Mouse (Mus musculus) gonadal fat pad, adult 2 months (tissue): Measurements from ENCODE around the gene Pkd1l3. TPM values are rescaled to one million over a fixed set of nuclear protein-coding genes. Genes with fewer than 3 reads are reported as not detected.

Experiments used
- DNase-seq: peaks from one replicate; pipeline ENCODE4 v3.0.0-alpha.2; 2012; ENCODE audit warnings: low read depth
- polyA plus RNA-seq: library from polyadenylated mRNA; depleted of rRNA; stranded (reverse); fragments of >200 nt; gene quantifications from 2 replicates; pipeline ENCODE4 v1.2.3, GENCODE M21; 2012; rRNA removed

Pkd1l3 gene
- 0.26 and 0.85 TPM in 2 replicates for polyA plus RNA-seq

DNA sequence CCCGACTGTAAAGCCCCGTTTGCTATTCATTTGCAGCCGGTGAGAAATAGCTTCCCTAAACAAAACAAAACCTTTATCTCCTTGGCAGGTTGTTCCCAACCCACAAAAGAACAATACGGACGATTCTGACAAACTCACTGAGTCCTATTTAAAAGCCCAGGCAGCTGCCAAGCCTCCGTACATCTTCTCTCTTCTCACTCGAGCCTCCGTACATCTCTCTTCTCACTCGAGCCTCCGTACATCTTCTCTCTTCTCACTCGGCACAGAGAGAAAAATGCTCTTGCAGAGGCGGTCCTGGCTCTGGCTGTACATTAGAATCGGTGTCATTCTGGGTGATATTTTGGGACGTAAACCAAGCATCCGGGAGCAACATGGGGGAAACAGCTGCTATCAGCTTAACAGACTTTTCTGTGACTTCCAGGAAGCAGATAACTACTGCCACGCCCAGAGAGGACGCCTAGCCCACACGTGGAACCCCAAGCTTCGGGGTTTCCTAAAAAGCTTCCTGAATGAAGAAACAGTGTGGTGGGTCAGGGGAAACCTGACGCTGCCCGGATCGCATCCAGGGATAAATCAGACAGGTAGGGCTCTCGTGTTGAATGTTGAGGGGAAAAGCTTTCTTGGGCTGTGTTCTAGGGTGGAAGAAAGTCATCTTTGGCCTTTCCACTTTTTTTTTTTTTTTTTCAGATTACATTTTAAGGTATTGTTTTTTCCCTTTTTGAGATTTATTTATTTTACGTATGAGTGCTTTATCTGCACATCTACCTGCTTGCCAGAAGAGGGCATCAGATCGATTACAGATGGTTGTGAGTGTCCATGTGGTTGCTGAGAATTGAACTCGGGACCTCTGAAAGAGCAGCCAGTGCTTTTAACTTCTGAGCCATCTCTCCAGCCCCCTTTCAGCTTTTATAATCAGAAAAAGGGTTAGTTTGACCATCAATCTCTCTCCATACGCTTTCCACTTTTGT is at the start of gene Pkd1l3:
TSS of gene Pkd1l3 (plus strand) at position 275 of the 968 bp plus-strand sequence.
- DNase-seq, result no peak

DNA sequence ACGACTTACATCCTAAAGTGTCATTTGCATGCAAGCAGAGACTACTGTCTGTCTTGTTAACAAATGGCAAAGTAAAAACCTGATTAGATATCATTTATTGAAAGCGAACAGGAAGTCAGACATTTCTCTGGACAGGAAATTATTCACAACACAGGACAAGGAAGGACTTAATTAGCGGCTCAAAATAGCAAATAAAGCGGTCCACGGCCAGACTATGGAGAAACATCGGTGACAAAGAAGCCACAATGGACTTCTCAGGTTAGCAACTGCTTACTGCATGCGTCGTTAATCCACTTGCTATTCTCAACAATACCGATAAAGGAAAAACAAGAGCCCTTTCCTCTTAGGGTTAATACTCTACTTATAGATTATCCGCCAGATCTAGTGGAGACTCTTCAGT is 49.6 kb upstream of the Pkd1l3 start:
- no peak for DNase-seq

DNA sequence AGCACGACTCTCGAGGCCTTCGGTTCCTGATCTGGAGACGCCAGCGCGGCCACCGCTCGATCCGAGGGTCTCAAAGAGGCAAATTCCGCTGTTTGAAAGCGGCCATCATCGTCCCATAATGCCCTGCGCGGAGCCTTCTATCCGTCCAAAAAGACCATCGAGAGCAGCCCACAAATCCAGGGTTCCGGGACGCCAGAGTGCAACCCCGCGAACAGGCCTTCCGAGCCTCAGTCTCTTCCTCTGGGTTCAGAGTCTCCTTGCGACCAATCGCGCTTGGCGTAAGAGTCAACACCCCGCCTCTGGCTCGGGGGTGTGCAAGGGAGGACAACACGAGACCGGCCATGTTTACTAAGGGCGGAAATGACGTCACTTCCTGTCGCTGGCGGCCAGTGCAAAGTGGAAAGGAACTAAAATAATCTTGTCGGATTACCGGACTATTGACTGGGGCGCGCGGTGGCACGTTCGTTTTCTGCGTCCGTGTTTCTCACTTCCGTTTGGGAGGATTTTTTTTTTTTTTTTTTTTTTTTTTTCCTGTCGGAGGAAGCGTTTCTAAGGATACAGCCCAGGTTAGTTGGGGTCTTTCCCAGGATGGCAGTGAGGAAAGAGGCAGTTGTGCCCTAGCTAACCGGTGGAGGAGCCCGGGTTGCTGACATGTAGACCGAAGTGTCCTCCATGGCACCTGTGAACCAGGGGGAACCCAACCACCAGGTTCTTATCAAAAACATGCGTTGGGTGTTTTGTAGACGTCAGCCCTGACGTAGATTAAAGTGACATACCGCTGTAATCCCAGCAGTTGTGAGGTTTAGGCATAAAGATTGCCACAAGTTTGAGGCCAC is 48.6 kb upstream of the Pkd1l3 start, which contains the start of the genes Dhx38 and Txnl4b:
TSS of gene Dhx38 (minus strand) at position 364 of the 836 bp plus-strand sequence.
TSS of gene Txnl4b (plus strand) at position 395 of the 836 bp plus-strand sequence.
- peak; percentile 97 for DNase-seq

DNA sequence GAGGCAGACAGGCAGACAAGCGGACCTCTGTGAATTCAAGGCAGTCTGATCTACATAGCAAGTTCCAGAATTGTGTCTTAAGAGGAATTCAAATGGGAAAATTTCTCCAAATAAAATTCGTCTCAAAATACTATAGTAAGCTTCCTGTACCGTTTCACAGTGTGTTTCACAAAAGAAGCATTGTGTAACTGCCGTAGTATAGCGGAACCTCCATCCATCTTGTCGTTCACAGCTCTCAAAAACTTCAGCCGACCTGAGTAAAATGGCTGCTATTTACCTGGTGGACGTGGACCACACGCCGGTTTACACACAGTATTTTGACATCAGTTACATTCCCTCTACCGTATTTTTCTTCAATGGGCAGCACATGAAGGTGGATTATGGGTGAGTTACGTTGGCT is 43.2 kb upstream of the Pkd1l3 start:
- no peak for DNase-seq

DNA sequence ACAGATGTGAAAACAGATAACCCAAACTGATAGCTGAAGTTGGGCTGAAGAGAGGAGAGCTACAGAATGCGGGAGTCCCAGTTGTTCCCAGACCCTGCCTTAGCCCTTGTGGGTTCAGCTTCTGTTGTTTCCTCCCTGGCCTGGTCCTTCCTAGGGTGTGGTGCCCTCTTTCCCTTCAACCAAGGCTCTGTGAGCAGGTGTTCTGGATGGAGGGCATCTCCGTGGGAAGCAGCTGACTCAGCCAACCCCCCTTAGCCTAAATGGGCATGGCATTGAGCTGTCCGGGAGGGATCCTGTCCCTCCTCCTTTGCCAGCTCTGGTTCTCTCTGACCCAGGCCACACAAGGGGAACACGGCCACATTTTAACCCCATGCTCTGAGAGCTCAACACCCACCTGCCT is 38.0 kb upstream of the Pkd1l3 start:
- no peak for DNase-seq

DNA sequence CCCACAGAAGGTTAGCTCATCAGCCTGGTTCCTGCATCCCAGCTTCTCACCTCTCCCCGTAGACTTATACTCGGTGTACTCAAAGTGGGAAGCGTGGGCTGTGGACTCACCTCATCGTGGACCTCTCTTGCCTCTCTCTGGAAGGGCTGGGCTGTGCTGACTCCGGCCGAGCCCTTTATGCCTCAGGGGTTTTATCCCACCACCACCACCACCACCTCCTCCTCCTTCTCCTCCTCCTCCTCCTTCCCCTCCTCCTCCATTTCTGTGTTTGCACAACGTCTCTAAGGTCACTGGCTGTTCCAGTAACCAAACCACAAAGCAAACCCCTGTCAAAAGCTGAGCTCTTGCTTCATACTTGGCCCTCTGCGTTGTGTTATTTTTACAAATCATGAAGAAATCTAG is 35.4 kb upstream of the Pkd1l3 start, which contains the start of gene Hp:
TSS of gene Hp (minus strand) at position 273 of the 402 bp plus-strand sequence.
- DNase-seq, result no peak

DNA sequence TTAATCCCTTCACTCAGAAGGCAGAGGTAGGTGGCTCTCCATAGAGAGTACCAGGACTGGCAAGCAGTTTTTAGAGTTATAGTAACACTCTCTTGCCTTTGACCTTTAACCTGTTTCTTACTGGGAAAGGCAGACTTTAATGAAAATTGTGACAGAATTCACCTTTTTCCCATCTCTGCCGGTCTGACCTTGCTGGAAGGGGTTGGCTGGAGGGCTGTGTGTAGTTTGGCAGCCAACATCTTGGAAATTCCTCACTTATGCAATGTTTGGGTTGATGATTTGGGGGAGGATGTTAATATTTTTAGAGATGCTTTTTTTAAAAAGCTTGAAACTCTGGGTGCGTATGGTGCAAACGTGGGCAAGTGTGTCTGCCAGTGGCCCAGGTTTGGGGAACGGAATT is 30.0 kb upstream of the Pkd1l3 start:
- no peak for DNase-seq

DNA sequence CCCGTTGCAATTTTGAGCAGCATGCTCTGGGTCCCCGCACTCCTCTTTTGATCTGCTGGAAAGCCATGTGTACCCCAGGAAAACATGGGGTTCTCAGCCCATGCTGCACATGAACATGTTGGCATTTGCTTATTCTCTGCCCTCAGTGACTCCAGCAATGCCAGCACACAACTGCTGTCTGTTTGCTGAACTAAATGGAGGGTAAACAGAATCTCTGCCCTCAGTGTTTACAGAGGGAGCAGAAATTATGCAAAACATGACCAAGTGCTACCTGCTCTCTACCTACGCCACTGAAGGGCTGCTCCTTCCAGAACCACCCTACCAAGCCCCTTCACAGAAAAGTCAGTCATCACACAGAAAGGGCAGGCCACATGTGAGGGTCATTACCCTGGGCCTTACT is 29.5 kb upstream of the Pkd1l3 start:
- no peak for DNase-seq

DNA sequence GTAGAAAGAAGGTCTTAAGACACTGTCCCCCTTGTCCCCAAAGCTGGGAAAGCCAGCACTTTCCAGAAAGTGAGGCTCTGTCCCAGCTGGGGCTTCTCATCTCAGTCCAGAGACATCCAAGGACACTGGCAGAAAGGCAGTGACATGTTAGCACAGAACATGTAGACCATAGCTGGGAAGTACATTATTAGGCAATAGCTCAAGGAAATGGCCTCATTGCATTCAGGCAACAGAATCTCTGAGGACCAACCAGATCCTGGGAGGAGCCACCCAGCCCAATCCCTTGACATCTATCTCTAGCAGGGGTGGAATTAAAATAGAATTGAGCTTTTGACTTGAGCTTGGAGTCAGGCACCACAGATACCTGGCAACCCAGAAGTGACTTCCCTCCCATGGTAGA is 28.7 kb upstream of the Pkd1l3 start:
- no peak for DNase-seq

DNA sequence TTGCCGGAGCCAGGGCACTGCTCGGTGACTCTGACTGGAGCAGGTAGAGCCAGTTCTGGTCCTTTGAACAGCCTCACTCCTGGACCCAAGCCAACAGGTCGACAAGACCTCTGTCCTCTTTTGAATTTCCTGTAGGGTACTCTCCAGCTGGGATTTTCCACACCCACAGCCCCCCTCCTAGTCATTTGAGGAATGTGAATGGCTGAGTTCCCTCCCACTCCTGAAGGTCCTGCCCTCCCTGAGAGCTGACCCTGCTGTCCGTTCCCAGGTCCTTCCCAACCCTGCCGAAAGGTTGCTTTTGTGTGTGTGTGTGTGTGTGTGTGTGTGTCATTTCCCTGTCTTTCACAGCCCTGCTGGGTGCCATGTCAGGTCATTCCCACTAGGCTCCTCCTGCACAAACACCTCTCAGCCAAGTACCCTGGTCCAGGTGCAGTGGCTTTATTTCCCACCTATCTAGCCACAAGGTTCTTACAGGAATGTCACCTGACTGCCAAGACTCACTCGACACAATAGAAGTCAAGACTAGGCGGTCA is 27.3 kb upstream of the Pkd1l3 start:
- no peak for DNase-seq

DNA sequence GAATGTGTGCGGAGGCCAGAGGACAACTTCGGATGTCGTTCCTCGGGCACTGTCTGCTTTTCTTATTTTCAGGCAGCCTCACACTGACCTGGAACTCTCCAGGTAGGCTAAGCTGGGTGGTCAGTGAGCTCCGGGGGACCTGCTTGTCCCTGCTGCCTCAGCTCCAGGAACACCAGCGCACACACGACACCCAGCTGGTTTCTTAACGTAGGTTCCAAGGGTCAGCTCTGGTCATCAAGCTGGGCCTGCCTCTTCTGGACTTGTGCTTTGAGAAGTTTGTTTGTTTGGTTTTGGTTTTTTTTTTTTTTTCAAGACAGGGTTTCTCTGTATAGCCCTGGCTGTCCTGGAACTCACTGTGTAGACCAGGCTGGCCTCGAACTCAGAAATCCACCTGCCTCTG is 23.4 kb upstream of the Pkd1l3 start:
- DNase-seq, result no peak

DNA sequence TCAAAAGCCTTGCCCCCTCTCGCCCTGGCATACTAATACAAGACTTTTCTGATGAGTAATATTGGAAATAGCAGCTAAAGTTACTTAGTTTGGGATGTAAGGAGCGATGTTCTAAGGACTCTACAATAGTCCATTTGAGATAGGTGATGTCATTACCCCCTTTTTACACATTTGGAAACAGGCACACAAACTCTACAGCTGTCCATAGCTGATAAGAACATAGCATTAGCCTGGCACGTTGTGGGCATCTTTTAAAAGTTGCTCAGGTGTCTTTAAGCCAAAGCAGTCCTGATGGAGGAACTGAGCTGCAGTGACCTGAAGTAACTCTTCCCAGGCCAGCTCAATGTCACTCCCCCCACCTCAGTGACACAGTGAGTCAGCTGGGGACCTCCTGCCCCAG is 22.9 kb upstream of the Pkd1l3 start:
- no peak for DNase-seq

DNA sequence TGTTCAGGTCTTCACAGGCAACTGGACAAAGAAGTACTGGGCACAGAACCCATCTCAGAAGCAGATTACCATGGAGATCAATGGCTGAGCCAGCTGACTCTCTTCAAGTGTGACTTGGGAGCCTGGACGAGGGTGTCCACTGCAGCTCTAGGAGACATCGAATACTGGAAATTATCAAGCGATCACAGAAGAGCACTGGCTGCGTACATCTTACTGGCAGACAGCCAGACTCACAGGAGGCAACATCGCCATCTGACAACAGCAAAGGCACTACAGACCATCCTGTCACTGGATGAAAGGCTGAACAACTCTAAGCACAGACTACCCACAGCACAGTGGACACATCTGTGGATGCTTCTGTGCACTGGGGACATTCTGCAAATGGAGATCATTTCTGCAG is 22.2 kb upstream of the Pkd1l3 start:
- DNase-seq, result no peak

DNA sequence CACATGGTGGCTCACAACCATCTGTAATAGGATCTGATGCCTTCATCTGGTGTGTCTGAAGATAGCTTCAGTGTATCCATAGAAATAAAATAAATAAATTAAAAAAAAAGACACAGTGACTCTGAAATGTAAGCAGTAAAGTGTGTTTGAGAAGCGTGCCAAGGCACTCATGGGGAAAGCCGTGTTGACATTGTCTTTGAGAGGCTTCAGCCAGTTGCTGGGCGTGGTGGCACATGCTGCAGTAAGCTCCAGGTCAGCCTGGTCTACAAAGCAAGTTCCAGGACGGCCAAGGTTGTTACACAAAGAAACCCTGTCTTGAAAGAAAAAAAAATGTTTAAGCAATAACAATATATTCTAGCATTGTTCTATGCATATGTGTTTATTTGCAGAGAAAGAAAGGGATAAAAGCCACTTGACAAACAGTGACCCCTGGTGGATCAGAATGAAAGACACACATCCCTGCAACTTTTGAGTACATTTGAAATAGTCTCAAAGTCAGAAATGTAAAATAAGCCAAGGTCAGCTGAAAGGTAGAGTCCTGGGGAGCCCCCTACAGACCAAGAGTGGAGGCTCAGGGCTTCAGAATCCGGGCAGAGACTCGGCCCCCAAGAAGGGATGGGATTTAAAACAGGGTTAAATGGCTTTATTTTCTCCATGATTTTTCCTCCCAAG is 21.1 kb upstream of the Pkd1l3 start:
- no peak for DNase-seq

DNA sequence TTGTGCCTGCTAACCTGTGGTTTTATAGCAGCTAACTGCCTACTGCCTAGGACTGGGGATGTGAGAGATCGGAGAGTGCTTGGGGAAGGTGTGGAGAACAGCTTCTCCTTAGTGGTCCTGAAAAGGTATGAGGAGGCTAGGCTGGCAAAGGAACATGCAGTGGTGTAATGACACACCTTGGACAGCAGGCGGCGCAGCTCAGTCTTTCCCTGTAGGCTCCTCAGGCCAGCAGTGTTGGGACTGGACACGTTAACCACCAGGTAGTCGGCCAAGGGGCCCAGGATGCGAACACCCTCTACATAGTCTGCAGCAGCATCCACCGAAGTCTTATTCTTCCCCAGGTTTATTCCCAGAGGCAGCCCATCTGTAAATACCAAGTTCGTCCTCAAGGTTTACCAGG is 18.5 kb upstream of the Pkd1l3 start:
- no peak for DNase-seq

DNA sequence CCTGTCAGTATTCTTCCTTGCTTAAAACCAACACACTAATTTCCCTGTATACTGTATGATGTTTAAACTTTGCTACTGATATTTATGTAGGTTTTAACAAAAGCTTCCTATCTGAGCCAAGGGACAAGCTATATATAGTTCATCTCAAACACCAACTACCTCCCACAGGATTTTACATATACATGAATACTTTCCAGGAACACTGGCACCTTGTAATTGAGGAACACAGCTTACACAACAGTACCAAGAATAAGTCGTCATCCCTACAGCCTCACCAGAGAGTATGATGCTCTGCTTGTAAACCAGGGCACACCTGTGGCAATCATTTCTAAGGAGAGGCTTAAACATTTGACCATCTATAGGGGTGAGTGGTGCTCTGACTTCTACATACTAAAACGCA is 7.6 kb upstream of the Pkd1l3 start:
- no peak for DNase-seq

DNA sequence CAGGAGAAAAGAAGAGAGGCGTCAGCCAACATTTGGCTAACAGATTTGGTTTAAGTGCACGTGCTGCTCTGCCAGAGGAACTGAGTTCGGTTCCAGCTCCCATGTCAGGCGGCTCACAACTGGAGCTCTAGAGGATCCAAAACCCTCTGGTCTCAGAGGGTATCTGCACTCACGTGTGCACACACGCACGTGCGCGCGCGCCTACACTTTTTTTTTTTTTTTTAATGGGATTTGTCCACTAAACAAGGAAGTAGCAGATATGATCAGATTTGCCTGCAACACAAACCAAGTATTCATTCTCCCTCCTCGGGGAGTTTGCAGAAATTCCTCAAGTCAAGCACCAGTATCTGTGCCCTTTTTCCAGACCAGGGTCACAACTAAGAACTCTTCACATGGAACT is 6.7 kb upstream of the Pkd1l3 start:
- no peak for DNase-seq

DNA sequence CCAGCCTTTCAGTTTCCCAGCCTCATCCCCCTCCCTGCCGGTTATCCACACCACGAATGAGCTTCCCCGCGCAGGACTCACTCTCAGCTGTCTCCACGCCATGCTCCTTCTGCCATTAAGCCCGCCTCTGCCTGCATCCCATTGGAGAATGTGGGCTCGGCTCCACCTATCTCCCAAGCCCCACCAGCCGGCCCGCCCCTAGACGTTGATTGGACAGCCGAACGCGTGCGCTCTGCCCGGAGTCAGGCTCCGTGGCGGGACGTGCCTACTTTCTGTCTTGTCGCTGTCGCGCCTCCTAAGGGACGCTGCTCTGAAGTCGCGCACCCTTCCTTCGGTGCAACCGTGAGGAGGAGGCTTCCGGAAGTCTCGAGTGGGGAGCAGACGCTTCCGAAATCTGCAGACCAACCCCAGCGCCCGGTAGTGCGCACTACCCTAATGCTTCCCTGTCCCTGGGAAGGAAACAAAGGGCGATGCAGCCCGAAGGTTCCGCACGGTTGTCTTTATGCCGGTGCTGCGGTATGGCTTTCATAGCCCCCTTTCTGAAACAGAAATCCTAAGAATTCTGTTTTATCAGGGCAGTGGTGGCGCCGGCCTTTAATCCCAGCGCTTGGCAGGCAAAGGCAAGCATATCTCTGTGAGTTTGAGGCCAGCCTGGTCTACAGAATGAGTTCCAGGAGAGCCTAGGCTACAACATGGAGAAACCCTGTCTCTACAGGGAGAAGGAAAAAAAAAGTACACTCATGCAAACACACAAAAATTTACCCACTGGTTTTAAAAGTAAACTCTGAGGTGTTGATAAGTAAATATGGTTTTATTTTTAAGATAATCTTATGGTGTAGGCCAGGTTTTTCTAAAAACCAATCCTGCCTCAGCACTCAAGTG is 5.8 kb upstream of the Pkd1l3 start, which contains the start of gene Dhodh:
TSS of gene Dhodh (minus strand) at position 403 of the 882 bp plus-strand sequence.
- DNase-seq, result peak; percentile 51

DNA sequence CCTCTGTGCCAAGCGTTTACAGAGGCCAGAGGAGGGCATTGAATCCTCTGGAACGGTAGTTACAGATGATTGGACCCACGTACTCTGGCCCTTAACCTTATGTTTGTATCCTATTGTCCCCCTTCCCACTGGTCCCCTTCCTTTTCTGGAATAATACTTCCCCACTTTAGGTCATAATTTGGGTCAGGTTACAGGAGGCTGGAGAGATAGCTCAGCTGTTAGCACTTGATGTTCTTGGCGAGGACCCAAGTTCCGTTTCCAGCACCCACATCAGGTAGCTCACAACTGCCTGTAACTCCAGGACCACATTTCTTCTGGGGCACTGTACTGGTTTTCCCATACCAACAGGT is 5.2 kb upstream of the Pkd1l3 start:
- DNase-seq, result no peak

DNA sequence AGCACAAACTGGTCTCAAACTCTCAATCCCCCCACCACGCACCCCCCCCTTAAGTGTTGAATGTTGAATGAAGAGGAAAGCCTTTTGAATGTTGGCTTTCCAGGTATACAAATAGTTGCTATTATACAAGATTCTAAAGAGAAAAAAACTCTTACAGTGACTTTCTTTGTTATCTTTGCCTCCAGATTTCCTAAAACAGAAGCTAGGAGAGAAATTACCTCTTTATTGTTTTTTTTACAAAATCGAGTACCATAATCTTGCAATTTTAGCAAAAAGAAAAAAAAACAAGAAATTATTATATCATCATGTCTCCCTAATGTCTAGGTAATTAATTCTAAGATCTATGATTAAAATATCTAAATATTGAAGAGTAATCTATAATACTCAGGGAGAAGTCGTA is 1.3 kb downstream of the Pkd1l3 start:
- DNase-seq, result no peak

DNA sequence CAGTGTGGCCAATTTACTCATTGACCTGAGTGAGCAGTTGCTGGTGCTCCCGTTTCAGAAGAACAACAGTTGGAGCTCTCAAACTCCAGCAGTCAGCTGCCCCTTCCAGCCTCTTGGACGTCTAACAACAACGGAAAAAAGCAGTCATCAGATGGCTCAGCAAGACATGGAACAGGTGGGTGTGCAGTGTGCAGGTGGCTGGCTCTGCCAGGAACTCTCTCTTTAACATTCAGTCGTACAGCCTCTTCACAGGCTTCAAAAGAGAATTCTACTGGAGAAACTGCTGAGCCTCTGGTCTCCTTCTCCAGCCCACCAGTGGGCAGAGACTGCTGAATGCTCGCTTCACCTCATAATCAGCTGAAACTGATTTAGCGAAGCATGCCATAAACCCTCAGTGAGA is 14.3 kb downstream of the Pkd1l3 start:
- DNase-seq, result no peak
